Mouse (Mus musculus) CH12.LX (cell line): Measurements from ENCODE around the gene Wnt5b. TPM values are rescaled to one million over a fixed set of nuclear protein-coding genes. Genes with fewer than 3 reads are reported as not detected.

Experiments used
- DNase-seq: peaks from one replicate; pipeline ENCODE4 v3.0.0-alpha.2; 2013; ENCODE audit errors: extremely low read depth
- H3K27ac ChIP-seq: 2 replicates; pipeline ENCODE4 v1.5.1; 2012; ENCODE audit warnings: low read depth, mild to moderate bottlenecking, control low read depth, moderate library complexity; ENCODE audit not compliant: insufficient read depth
- H3K27me3 ChIP-seq: replicated peaks from 2 replicates; pipeline ENCODE3; 2012; ENCODE audit warnings: inconsistent platforms
- H3K36me3 ChIP-seq, 2 experiments: replicated peaks in 1 of 2; 2 replicates each; pipeline versions ENCODE3 to v1.6.1; 2012; ENCODE audit warnings: inconsistent platforms in 1 of 2, low read length in 1 of 2, mild to moderate bottlenecking in 1 of 2, mixed read lengths in 1 of 2, moderate library complexity in 1 of 2; ENCODE audit not compliant: control insufficient read depth in 1 of 2, insufficient read depth in 1 of 2
- H3K4me1 ChIP-seq, 2 experiments: 2 replicates each; pipeline ENCODE4 v1.6.1; 2012; ENCODE audit warnings: inconsistent platforms in 1 of 2, moderate library complexity in 1 of 2; ENCODE audit not compliant: insufficient read depth in 2 of 2, control insufficient read depth in 1 of 2
- H3K4me2 ChIP-seq: 2 replicates; pipeline ENCODE4 v1.6.1; 2012; ENCODE audit warnings: low read depth, mild to moderate bottlenecking, control low read depth; ENCODE audit not compliant: poor library complexity, insufficient read depth, severe bottlenecking
- H3K4me3 ChIP-seq, 3 experiments: fragments of 150-350 bp in 1 of 3; sonication (generic) in 1 of 3; replicated peaks in 1 of 3; 2 replicates each; pipeline versions ENCODE3 to v1.5.1; 2011 to 2012; ENCODE audit warnings: low read depth in 2 of 3, low read length in 2 of 3, mild to moderate bottlenecking in 2 of 3, moderate library complexity in 2 of 3, control low read depth in 1 of 3, improper control_type of control experiment in 1 of 3, inconsistent platforms in 1 of 3, mixed read lengths in 1 of 3; ENCODE audit not compliant: poor library complexity in 1 of 3
- H3K79me2 ChIP-seq: replicated peaks from 2 replicates; pipeline ENCODE4 v1.6.1; 2012; ENCODE audit warnings: mild to moderate bottlenecking, moderate library complexity; ENCODE audit not compliant: control insufficient read depth, poor library complexity, insufficient read depth, severe bottlenecking; ENCODE audit errors: extremely low read depth
- H3K9ac ChIP-seq: 2 replicates; pipeline ENCODE4 v1.6.1; 2012; ENCODE audit warnings: low read depth, mild to moderate bottlenecking, control low read depth, moderate library complexity; ENCODE audit not compliant: insufficient read depth
- H3K9me3 ChIP-seq: replicated peaks from 2 replicates; pipeline ENCODE3; 2012; ENCODE audit warnings: low read length, inconsistent platforms, mixed read lengths
- GABPA ChIP-seq: IDR thresholded peaks from 2 replicates; pipeline ENCODE4 v1.6.1; 2012; ENCODE audit warnings: low read depth, low read length, improper control_type of control experiment, inconsistent platforms; ENCODE audit not compliant: insufficient replicate concordance
- HCFC1 ChIP-seq: IDR thresholded peaks from 2 replicates; pipeline ENCODE4 v1.6.1; 2012; ENCODE audit warnings: low read depth, mild to moderate bottlenecking, inconsistent platforms, low read length, improper control_type of control experiment
- IRF4 ChIP-seq: IDR thresholded peaks from 2 replicates; pipeline ENCODE4 v1.6.1; 2014; ENCODE audit warnings: low read depth, mild to moderate bottlenecking, inconsistent platforms, low read length, improper control_type of control experiment
- MAX ChIP-seq: IDR thresholded peaks from 2 replicates; pipeline ENCODE4 v1.6.1; 2011; ENCODE audit warnings: low read length, improper control_type of control experiment
- MAZ ChIP-seq: IDR thresholded peaks from 2 replicates; pipeline ENCODE4 v1.6.1; 2012; ENCODE audit warnings: low read depth, mild to moderate bottlenecking, inconsistent platforms, low read length, improper control_type of control experiment, moderate library complexity
- MYC ChIP-seq: IDR thresholded peaks from 2 replicates; pipeline ENCODE4 v1.6.1; 2011; ENCODE audit warnings: low read depth, mild to moderate bottlenecking, improper control_type of control experiment, low read length
- NELFE ChIP-seq: IDR thresholded peaks from 2 replicates; pipeline ENCODE4 v1.6.1; 2011; ENCODE audit warnings: low read depth, low read length, improper control_type of control experiment
- PAX5 ChIP-seq: IDR thresholded peaks from 2 replicates; pipeline ENCODE4 v1.6.1; 2012; ENCODE audit warnings: low read length, inconsistent platforms, mixed read lengths
- POLR2AphosphoS2 ChIP-seq: IDR thresholded peaks from 2 replicates; pipeline ENCODE4 v1.6.1; 2011; ENCODE audit warnings: low read depth, low read length, improper control_type of control experiment
- RAD21 ChIP-seq: IDR thresholded peaks from 2 replicates; pipeline ENCODE4 v1.6.1; 2011; ENCODE audit warnings: low read depth, mild to moderate bottlenecking, low read length, improper control_type of control experiment, moderate library complexity
- TBP ChIP-seq: conservative IDR thresholded peaks from 2 replicates; pipeline ENCODE4 v1.6.1; 2011; ENCODE audit warnings: low read depth, low read length, improper control_type of control experiment
- USF1 ChIP-seq: IDR thresholded peaks from 2 replicates; pipeline ENCODE4 v1.6.1; 2014; ENCODE audit warnings: low read depth, mild to moderate bottlenecking, inconsistent platforms, low read length, improper control_type of control experiment
- USF2 ChIP-seq: conservative IDR thresholded peaks from 2 replicates; pipeline ENCODE4 v1.6.1; 2011; ENCODE audit warnings: low read depth, low read length, improper control_type of control experiment
- ZC3H11A ChIP-seq: IDR thresholded peaks from 2 replicates; pipeline ENCODE4 v1.6.1; 2012; ENCODE audit warnings: low read depth, mild to moderate bottlenecking, inconsistent platforms, low read length, improper control_type of control experiment
- ZKSCAN1 ChIP-seq: IDR thresholded peaks from 2 replicates; pipeline ENCODE4 v1.6.1; 2012; ENCODE audit warnings: low read depth, inconsistent platforms, low read length, improper control_type of control experiment, borderline replicate concordance
- ZMIZ1 ChIP-seq: IDR thresholded peaks from 2 replicates; pipeline ENCODE4 v1.6.1; 2012; ENCODE audit warnings: low read depth, mild to moderate bottlenecking, inconsistent platforms, low read length, improper control_type of control experiment
- ZNF384 ChIP-seq: IDR thresholded peaks from 2 replicates; pipeline ENCODE4 v1.6.1; 2012; ENCODE audit warnings: low read depth, low read length, improper control_type of control experiment, inconsistent platforms
- dilution Hi-C: fragments of 300-500 bp; cut with MboI; formaldehyde crosslinking; loops from 2 replicates; pipeline ENCODE4 v1.14.3; 2020; ENCODE audit warnings: low sequenced_read_pairs; ENCODE audit not compliant: extremely low pct_unique_long_range_greater_than_20kb, extremely low pct_ligation_motif_present
- in situ Hi-C: fragments of 300-500 bp; cut with MboI; formaldehyde crosslinking; loops from 3 replicates; pipeline ENCODE4 v1.14.3; 2019; ENCODE audit warnings: low sequenced_read_pairs, low pct_ligation_motif_present, low pct_unique_long_range_greater_than_20kb, mixed read lengths
- polyA plus RNA-seq: library from polyadenylated mRNA; unstranded; fragments of >175 nt; gene quantifications from 2 replicates; pipeline ENCODE4 v1.2.1, GENCODE M21; 2012; ENCODE audit warnings: low read depth; ENCODE audit not compliant: insufficient read length
- total RNA-seq, 2 experiments: library from RNA; depleted of rRNA; stranded (reverse); fragments of 300-350 nt in 1 of 2; fragments of >200 nt in 1 of 2; gene quantifications; 2 replicates each; pipeline ENCODE4 v1.2.3; 2012 to 2014

Gene Wnt5b
- total and polyA plus RNA-seq, 3 experiments = 1.2 to 2.0 (median 1.5) TPM

GRCm38 (mm10) chr6:119437894-119438761, 106.0 kb downstream of the Wnt5b start:
- no peak overlapping the region for H3K4me3 ChIP-seq
- no peaks in the 10 kb centered on the region for H3K27me3 ChIP-seq
- H3K9ac ChIP-seq = no peak overlapping the region
- H3K79me2 ChIP-seq = no peaks in the 10 kb centered on the region
- no peak overlapping the region for H3K4me2 ChIP-seq
- no peak overlapping the region for H3K27ac ChIP-seq
- H3K36me3 ChIP-seq = peaks cover 0 to 32% of the 10 kb centered on the region in 2 experiments
- peaks cover 0 to 3% of the 10 kb centered on the region in 2 experiments; a peak in 1 of 4 replicates for H3K4me1 ChIP-seq
- no peaks in the 10 kb centered on the region for H3K9me3 ChIP-seq
- TF ChIP-seq ZKSCAN1 (no peak), POLR2AphosphoS2 (no peak), MYC (no peak), ZMIZ1 (no peak), USF2 (no peak), PAX5 (no peak), NELFE (no peak), IRF4 (no peak), HCFC1 (no peak), RAD21 (no peak), USF1 (no peak), MAZ (no peak), GABPA (no peak), TBP (no peak)
- in situ Hi-C loops (loop anchor here (5.0 kb wide), 1 partner anchor 86 kb away; no protein-coding TSS in a partner anchor), dilution Hi-C loops (no loop called here)
- no peak for DNase-seq

GRCm38 (mm10) chr6:119434394-119434793, 109.8 kb downstream of the Wnt5b start:
- no peak for TF ChIP-seq NELFE
- no peak for TF ChIP-seq ZNF384
- TF ChIP-seq ZC3H11A = no peak
- no peak for TF ChIP-seq USF1
- TF ChIP-seq MAX = no peak
- no peak overlapping the region for H3K27ac ChIP-seq
- in situ Hi-C loops (no loop called here), dilution Hi-C loops (no loop called here)
- H3K9me3 ChIP-seq = no peaks in the 10 kb centered on the region
- peaks cover 0 to 3% of the 10 kb centered on the region in 2 experiments; a peak in 1 of 4 replicates for H3K4me1 ChIP-seq
- peaks cover 0 to 30% of the 10 kb centered on the region in 2 experiments for H3K36me3 ChIP-seq
- no peak overlapping the region for H3K4me3 ChIP-seq
- no peak overlapping the region for H3K9ac ChIP-seq
- no peaks in the 10 kb centered on the region for H3K27me3 ChIP-seq
- no peaks in the 10 kb centered on the region for H3K79me2 ChIP-seq
- no peak overlapping the region for H3K4me2 ChIP-seq
- DNase-seq = no peak
